Mouse (Mus musculus): ENCODE measurements around the gene Tldc2. TPM values are rescaled to one million over a fixed set of nuclear protein-coding genes. Genes with fewer than 3 reads are reported as not detected.

Tldc2 gene
- polyA plus RNA-seq, 1 experiment from 2014 or later, result not detected

- Histone ChIP-seq H3K4me2 (replicated peaks) (no peak overlapping the region), H3K27me3 (no peaks in the 10 kb centered on the region), H3K36me3 (peaks cover 21% of the 10 kb centered on the region; the same call in 1 of the 2 replicates), H3K27ac (replicated peaks) (no peak overlapping the region), H3K9ac (replicated peaks) (no peak overlapping the region), H3K9me3 (no peaks in the 10 kb centered on the region), H3K4me3 (no peak overlapping the region), H3K4me1 (no peaks in the 10 kb centered on the region)
- 58% methylated on average over 5 of the region's 5 CpGs for WGBS
- ATAC-seq (replicated peaks), result no peak
Observed at GRCm38 (mm10) chr2:157144132-157144531, 57.3 kb downstream of the Tldc2 start.

- no peak for ATAC-seq (replicated peaks)
- Histone ChIP-seq H3K9ac (replicated peaks) (no peak overlapping the region), H3K4me3 (no peak overlapping the region), H3K9me3 (no peaks in the 10 kb centered on the region), H3K27ac (replicated peaks) (no peak overlapping the region), H3K27me3 (no peaks in the 10 kb centered on the region), H3K4me2 (replicated peaks) (no peak overlapping the region), H3K4me1 (no peaks in the 10 kb centered on the region), H3K36me3 (peaks cover 31% of the 10 kb centered on the region)
- WGBS, result 95% methylated on average over 1 of the region's 1 CpGs
Observed at GRCm38 (mm10) chr2:157145173-157145572, 58.3 kb downstream of the Tldc2 start.

Other genes with a start within 250 kb of the Tldc2 start
- gene Tgif2, start 247.0 kb upstream of the Tldc2 start, polyA plus RNA-seq (2015; fragmentation: Nextera tagmentation; extraction: Ambion mirVana), result 42.4 and 45.2 TPM in 2 replicates
- 11.2 and 12.1 TPM in 2 replicates for gene 4930518I15Rik, start 229.1 kb upstream of the Tldc2 start, polyA plus RNA-seq (2015; fragmentation: Nextera tagmentation; extraction: Ambion mirVana)
- gene Rab5if, start 223.9 kb upstream of the Tldc2 start, polyA plus RNA-seq (2015; fragmentation: Nextera tagmentation; extraction: Ambion mirVana), result 144 and 145 TPM in 2 replicates
- gene Sla2, start 199.9 kb upstream of the Tldc2 start, polyA plus RNA-seq (2015; fragmentation: Nextera tagmentation; extraction: Ambion mirVana), result 0.09 and 0.18 TPM in 2 replicates
- 121 and 123 TPM in 2 replicates for gene Ndrg3, start 95.0 kb upstream of the Tldc2 start, polyA plus RNA-seq (2015; fragmentation: Nextera tagmentation; extraction: Ambion mirVana)
- 21.7 and 23.1 TPM in 2 replicates for gene Dsn1, start 79.9 kb upstream of the Tldc2 start, polyA plus RNA-seq (2015; fragmentation: Nextera tagmentation; extraction: Ambion mirVana)
- 5.7 and 8.2 TPM in 2 replicates for gene Soga1, start 7.8 kb upstream of the Tldc2 start, polyA plus RNA-seq (2015; fragmentation: Nextera tagmentation; extraction: Ambion mirVana)
- 12.3 and 12.6 TPM in 2 replicates for gene Samhd1, start 48.2 kb downstream of the Tldc2 start, polyA plus RNA-seq (2015; fragmentation: Nextera tagmentation; extraction: Ambion mirVana)
- 12.0 and 14.0 TPM in 2 replicates for gene Rbl1, start 117.5 kb downstream of the Tldc2 start, polyA plus RNA-seq (2015; fragmentation: Nextera tagmentation; extraction: Ambion mirVana)
- 184 and 187 TPM in 2 replicates for gene Rpn2, start 192.0 kb downstream of the Tldc2 start, polyA plus RNA-seq (2015; fragmentation: Nextera tagmentation; extraction: Ambion mirVana)
- 0.52 and 0.53 TPM in 2 replicates for gene Mroh8, start 192.5 kb downstream of the Tldc2 start, polyA plus RNA-seq (2015; fragmentation: Nextera tagmentation; extraction: Ambion mirVana)

Data from forebrain, embryonic 15.5 days (tissue).